Mouse (Mus musculus) subcutaneous adipose tissue, adult 2 months (tissue): Measurements from ENCODE around the gene Ndufaf1. TPM values are rescaled to one million over a fixed set of nuclear protein-coding genes. Genes with fewer than 3 reads are reported as not detected.

Experiments used
- polyA plus RNA-seq: library from polyadenylated mRNA; depleted of rRNA; stranded (reverse); fragments of >200 nt; gene quantifications from 2 replicates; pipeline ENCODE4 v1.2.3, GENCODE M21; 2012; ENCODE audit warnings: low replicate concordance; rRNA removed

The Ndufaf1 gene
- polyA plus RNA-seq = 7.3 and 9.0 TPM in 2 replicates

DNA sequence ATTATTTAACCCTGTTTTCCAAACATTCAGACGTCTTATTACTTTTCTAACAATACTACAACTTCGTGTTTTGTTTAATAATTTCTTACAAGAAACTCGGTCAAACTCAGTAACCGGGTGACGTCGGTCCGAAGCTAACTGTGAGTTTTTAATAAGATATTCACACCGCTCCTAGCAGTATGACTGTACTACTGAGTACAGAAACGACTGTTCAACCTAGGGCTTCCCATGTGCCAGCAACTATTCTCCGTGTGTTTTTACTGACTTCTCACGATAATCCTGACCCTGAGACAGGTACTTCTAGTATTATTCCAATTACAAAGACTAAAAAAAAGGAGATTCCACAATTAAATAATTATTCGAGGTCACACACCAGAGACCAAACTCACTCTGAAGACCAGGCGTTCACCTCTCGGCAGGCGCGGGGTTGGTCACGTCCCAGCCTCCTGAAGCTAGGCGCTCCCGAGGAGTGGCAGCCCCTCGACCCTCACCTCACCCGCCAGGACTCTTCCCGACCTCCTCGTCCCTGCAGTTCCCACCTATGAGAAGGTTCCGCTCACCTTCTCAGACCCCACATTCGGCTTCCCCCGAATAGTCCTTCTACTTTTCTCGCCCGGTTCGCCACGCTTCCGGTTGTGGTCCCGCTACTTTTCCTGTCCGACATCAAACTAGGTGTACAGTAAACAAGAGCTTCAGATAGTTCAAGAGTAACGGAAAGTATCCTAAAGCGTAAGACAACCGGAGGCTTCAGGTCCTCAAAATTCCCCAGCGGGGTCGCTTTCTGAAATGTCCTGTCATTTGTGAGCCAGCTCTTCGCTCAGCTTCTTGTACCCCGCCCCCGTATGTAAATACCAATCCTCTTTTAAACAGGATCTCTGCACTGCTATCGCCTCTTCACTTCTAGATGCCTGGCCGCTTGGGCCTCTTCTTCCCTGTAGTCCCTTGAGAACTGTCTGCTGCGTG lies at the start of gene Ndufaf1:
Gene Ndufaf1 (minus strand): TSS at position 608 of the 963 bp plus-strand sequence.

DNA sequence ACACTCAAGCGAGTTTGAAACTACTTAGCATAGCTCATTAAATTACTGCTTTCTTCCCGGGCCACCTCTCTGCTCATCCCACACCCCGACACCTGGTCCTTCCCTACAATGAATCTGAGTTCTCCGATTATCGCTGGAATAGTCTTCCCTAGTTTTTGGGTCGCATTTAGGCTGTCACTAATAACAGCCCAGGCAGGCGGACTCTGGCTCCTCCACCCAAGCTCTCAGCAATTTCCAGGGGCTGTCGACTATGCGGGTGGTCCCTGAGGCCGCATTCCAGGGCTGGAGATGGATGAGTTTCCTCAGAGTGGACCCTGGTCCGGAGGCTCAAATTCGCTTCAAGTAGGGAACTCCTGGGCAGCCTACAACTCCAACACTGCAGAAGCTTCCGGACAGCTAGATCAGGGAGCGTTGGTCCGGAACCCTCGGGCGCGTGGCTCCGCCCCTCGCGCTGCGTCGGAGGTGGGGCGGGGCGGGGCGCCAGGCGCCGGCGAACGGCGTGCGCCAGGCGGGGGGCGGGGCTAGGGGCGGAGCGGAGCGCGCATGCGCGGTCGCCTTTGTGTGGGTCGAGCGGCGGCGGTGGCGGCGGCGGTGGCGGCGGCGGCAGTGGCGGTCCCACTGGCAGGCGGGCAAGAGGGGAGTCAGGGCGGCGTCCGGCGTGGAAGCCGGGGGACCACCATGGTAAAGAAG lies 12.0 kb upstream of the Ndufaf1 start, which contains the start of gene Rtf1:
Gene Rtf1 (plus strand): TSS at position 544 of the 690 bp plus-strand sequence.

DNA sequence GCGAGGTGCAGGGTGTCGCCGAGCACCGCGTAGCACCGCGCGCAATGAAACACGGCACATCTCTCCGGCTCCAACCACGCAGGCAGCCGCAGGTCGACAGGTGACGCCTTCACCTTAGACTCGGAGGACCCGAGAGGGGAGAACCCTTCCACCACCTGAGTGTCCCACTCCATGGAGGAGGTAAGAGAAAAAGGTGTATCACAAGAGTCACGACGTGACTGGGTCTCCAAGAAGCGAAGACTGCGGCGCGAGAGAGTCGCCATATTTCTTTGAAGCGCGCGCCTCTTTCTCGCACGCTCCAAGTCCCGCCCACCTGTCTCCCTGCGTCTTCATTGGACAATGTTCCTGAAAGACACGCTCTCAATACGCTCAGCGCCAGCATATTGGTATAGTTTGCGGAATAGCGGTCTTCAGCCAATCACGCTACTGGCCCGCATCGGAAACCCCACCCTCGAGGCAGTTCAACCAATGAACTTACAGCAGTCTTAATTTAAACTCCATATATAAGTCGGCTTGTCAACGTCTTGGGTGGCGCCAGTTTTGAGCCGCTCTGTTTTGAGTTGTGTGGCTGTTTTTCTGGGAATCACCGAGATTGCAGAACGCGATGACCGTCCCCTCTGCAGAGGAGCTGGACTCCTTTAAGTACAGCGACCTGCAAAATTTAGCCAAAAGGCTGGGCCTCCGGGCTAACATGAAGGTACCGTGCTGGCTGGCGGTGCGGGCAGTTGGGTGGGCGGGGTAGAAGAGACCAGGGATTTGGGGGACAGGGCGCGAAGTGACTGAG lies 44.2 kb downstream of the Ndufaf1 start, which contains the start of the genes Nusap1 and Oip5:
Gene Nusap1 (plus strand): TSS at position 100 of the 784 bp plus-strand sequence.
Gene Oip5 (minus strand): TSS at position 271 of the 784 bp plus-strand sequence.

Other genes with a start within 250 kb of the Ndufaf1 start
- gene Ino80, start 185.1 kb downstream of the Ndufaf1 start, polyA plus RNA-seq = 8.3 and 11.0 TPM in 2 replicates
- 1.0 and 2.6 TPM in 2 replicates for gene Exd1, start 115.2 kb downstream of the Ndufaf1 start, polyA plus RNA-seq
- 210 and 560 TPM in 2 replicates for gene Chp1, start 115.1 kb downstream of the Ndufaf1 start, polyA plus RNA-seq
- 0.42 and 1.5 TPM in 2 replicates for gene Nusap1, start 44.5 kb downstream of the Ndufaf1 start, polyA plus RNA-seq
- 2.9 and 5.1 TPM in 2 replicates for gene Oip5, start 44.4 kb downstream of the Ndufaf1 start, polyA plus RNA-seq
- 8.4 and 11.6 TPM in 2 replicates for gene Rtf1, start 12.2 kb upstream of the Ndufaf1 start, polyA plus RNA-seq
- gene Itpka, start 79.5 kb upstream of the Ndufaf1 start, polyA plus RNA-seq = 3.4 and 4.1 TPM in 2 replicates
- gene Ltk, start 97.6 kb upstream of the Ndufaf1 start, polyA plus RNA-seq = 0.11 and 1.7 TPM in 2 replicates
- gene Rpap1, start 124.7 kb upstream of the Ndufaf1 start, polyA plus RNA-seq = 16.6 and 25.9 TPM in 2 replicates
- 1.9 and 12.4 TPM in 2 replicates for gene Tyro3, start 134.9 kb upstream of the Ndufaf1 start, polyA plus RNA-seq
- gene Mga, start 234.4 kb upstream of the Ndufaf1 start, polyA plus RNA-seq = 17.6 and 42.1 TPM in 2 replicates